In genomic region chr11:115224889-115225288, GRCm38 (mm10) we compare ENCODE assay signal across 8 mouse cellular contexts. TPM values are rescaled to one million over a fixed set of nuclear protein-coding genes. Genes with fewer than 3 reads are reported as not detected.
A peak's percentile ranks its signal among the peaks of the same experiment; 100 is the strongest.
DNase-seq lines count a peak whose midpoint lies in the region; ATAC-seq and TF ChIP-seq lines count a peak whose summit lies in the region.

No protein-coding gene starts in this region.

- DNase-seq in heart, postnatal 0 days (ENCODE audit: low spot score): peak; percentile 33
- DNase-seq in heart, postnatal 25 days (ENCODE audit: low spot score): no peak
- no peak for DNase-seq in testis, postnatal 14 days (ENCODE audit: low spot score)
- DNase-seq in cerebellum, postnatal 10 days: peak; percentile 74 to 84
- peak; percentile 55 to 76 for DNase-seq in heart, postnatal 14 days
- peak; percentile 51 for DNase-seq in lung, postnatal 25 days (ENCODE audit: low spot score)

- WGBS in heart, postnatal 0 days: 50% methylated on average over 8 of the region's 8 CpGs

- H3K36me3 ChIP-seq in heart, postnatal 0 days (replicated peaks; ENCODE audit: control insufficient read depth, insufficient read depth, low read length): no peaks in the 10 kb centered on the region
- H3K36me3 ChIP-seq in testis, adult 2 months (ENCODE audit: control insufficient read depth, insufficient read depth, low read length): no peaks in the 10 kb centered on the region

- TF ChIP-seq POLR2A in testis, adult 2 months (IDR thresholded peaks at IDR 0.05; ENCODE audit: control insufficient read depth, low read depth, low read length): no peak

- no peak overlapping the region for H3K9ac ChIP-seq in heart, postnatal 0 days (replicated peaks; ENCODE audit: low read depth, low read length)

- intact Hi-C loops in heart, postnatal 25 days (cut with DNase I): no loop called here
- intact Hi-C loops in heart, postnatal 14 days (cut with DNase I): loop anchor here (10.0 kb wide), 1 partner anchor 370 kb away; the partner anchor contains the start of gene Gprc5c

- no peak overlapping the region for H3K4me2 ChIP-seq in heart, postnatal 0 days (ENCODE audit: low read depth, low read length)

- TF ChIP-seq CTCF in heart, postnatal 0 days (IDR thresholded peaks at IDR 0.05; ENCODE audit: low read depth): peak; percentile 62
- peak; percentile 57; the same call in 1 of the 2 replicates for TF ChIP-seq CTCF in testis, adult 2 months (IDR thresholded peaks at IDR 0.05; ENCODE audit: control insufficient read depth, insufficient read depth, insufficient replicate concordance, low read depth, low read length)

- TF ChIP-seq EP300 in heart, postnatal 0 days (IDR thresholded peaks at IDR 0.05; ENCODE audit: low read depth): no peak

- no peaks in the 10 kb centered on the region for H3K9me3 ChIP-seq in heart, postnatal 0 days (replicated peaks; ENCODE audit: control insufficient read depth, low read length)

- no peak for ATAC-seq in heart, postnatal 0 days (ENCODE audit: insufficient read depth, low read depth)
- no peak for ATAC-seq in megakaryocyte, adult 5-6 weeks (ENCODE audit: poor library complexity, severe bottlenecking)

- H3K4me3 ChIP-seq in heart, postnatal 0 days (ENCODE audit: low read depth, low read length): no peak overlapping the region
- H3K4me3 ChIP-seq in testis, adult 2 months (ENCODE audit: control insufficient read depth, low read depth, low read length): no peak overlapping the region

- peaks cover 56% of the 10 kb centered on the region for H3K4me1 ChIP-seq in heart, postnatal 0 days (ENCODE audit: control insufficient read depth, insufficient read depth)
- H3K4me1 ChIP-seq in testis, adult 2 months (ENCODE audit: control insufficient read depth, insufficient read depth, low read length): no peaks in the 10 kb centered on the region

- no peaks in the 10 kb centered on the region for H3K27me3 ChIP-seq in heart, postnatal 0 days (ENCODE audit: control insufficient read depth, insufficient read depth, low read length)
- no peaks in the 10 kb centered on the region for H3K27me3 ChIP-seq in testis, adult 2 months (ENCODE audit: control insufficient read depth, insufficient read depth, low read length)

- H3K27ac ChIP-seq in heart, postnatal 0 days (ENCODE audit: low read depth): no peak overlapping the region
- no peak overlapping the region for H3K27ac ChIP-seq in testis, adult 2 months (ENCODE audit: control insufficient read depth, insufficient read depth, low read depth, low read length)

RNA-seq across cellular contexts. Expression of gene Nat9, which starts 37.2 kb away (rescaled TPM):
- 7.7 and 8.0 TPM in 2 replicates for total RNA-seq in heart, postnatal 0 days (2014; rRNA removed; ENCODE audit: low replicate concordance)
- polyA plus RNA-seq in heart, postnatal 0 days (2015; fragmentation: Nextera tagmentation; extraction: Ambion mirVana): 21.1 and 21.6 TPM in 2 replicates
- total RNA-seq in heart, postnatal 25 days (2021): 10 to 100 TPM; 19.3 to 23.0 TPM
- polyA plus RNA-seq in testis, adult 2 months (2012; rRNA removed): 106 and 118 TPM in 2 replicates
- 10 to 100 TPM; 17.0 to 17.1 TPM for total RNA-seq in heart, postnatal 14 days (2021)
- total RNA-seq in megakaryocyte, adult 5-6 weeks (2015): 16.1 and 17.7 TPM in 2 replicates
- 23.9 and 36.1 TPM in 2 replicates for total RNA-seq in megakaryocyte, adult 5-6 weeks (2017)

RNA-seq across cellular contexts. Expression of gene Tmem104, which starts 37.6 kb away (rescaled TPM):
- 4.1 and 9.0 TPM in 2 replicates for total RNA-seq in heart, postnatal 0 days (2014; rRNA removed; ENCODE audit: low replicate concordance)
- 6.0 and 6.4 TPM in 2 replicates for polyA plus RNA-seq in heart, postnatal 0 days (2015; fragmentation: Nextera tagmentation; extraction: Ambion mirVana)
- 10 to 100 TPM; 10.0 to 10.5 TPM for total RNA-seq in heart, postnatal 25 days (2021)
- polyA plus RNA-seq in testis, adult 2 months (2012; rRNA removed): 7.5 and 9.0 TPM in 2 replicates
- total RNA-seq in heart, postnatal 14 days (2021): 1 to 10 TPM; 9.5 to 9.6 TPM
- total RNA-seq in megakaryocyte, adult 5-6 weeks (2015): 23.9 and 25.7 TPM in 2 replicates
- total RNA-seq in megakaryocyte, adult 5-6 weeks (2017): 6.1 and 8.7 TPM in 2 replicates

RNA-seq across cellular contexts. Expression of gene Grin2c, which starts 42.2 kb away (rescaled TPM):
- total RNA-seq in heart, postnatal 0 days (2014; rRNA removed; ENCODE audit: low replicate concordance): 0.15 and 1.6 TPM in 2 replicates
- polyA plus RNA-seq in heart, postnatal 0 days (2015; fragmentation: Nextera tagmentation; extraction: Ambion mirVana): not detected in 2 replicates
- total RNA-seq in heart, postnatal 25 days (2021): under 1 TPM; 0.10 to 0.34 TPM
- polyA plus RNA-seq in testis, adult 2 months (2012; rRNA removed): 1.2 and 1.5 TPM in 2 replicates
- total RNA-seq in heart, postnatal 14 days (2021): under 1 TPM; 0.10 to 0.15 TPM
- 0.05 TPM in 1 of 2 replicates, not detected in the other for total RNA-seq in megakaryocyte, adult 5-6 weeks (2015)
- total RNA-seq in megakaryocyte, adult 5-6 weeks (2017): not detected in 2 replicates

RNA-seq across cellular contexts. Expression of gene Fdxr, which starts 52.0 kb away (rescaled TPM):
- total RNA-seq in heart, postnatal 0 days (2014; rRNA removed; ENCODE audit: low replicate concordance): 13.8 and 18.2 TPM in 2 replicates
- 9.6 and 10.1 TPM in 2 replicates for polyA plus RNA-seq in heart, postnatal 0 days (2015; fragmentation: Nextera tagmentation; extraction: Ambion mirVana)
- 1 to 10 TPM; 7.9 to 8.2 TPM for total RNA-seq in heart, postnatal 25 days (2021)
- 28.0 and 30.7 TPM in 2 replicates for polyA plus RNA-seq in testis, adult 2 months (2012; rRNA removed)
- 1 to 10 TPM; 7.0 to 7.5 TPM for total RNA-seq in heart, postnatal 14 days (2021)
- total RNA-seq in megakaryocyte, adult 5-6 weeks (2015): 4.4 and 5.6 TPM in 2 replicates
- total RNA-seq in megakaryocyte, adult 5-6 weeks (2017): 9.9 and 14.3 TPM in 2 replicates

Comparison
In these comparisons a context has a peak if more than half of its experiments do, and no peak if none do; other contexts are left out.
1. DNase-seq: peak in heart, postnatal 0 days (single experiment), cerebellum, postnatal 10 days (2 of 2), heart, postnatal 14 days (2 of 2) and lung, postnatal 25 days (single experiment); none in heart, postnatal 25 days (single experiment) and testis, postnatal 14 days (single experiment).